Mouse (Mus musculus): ENCODE measurements around the gene Med23.

DNA sequence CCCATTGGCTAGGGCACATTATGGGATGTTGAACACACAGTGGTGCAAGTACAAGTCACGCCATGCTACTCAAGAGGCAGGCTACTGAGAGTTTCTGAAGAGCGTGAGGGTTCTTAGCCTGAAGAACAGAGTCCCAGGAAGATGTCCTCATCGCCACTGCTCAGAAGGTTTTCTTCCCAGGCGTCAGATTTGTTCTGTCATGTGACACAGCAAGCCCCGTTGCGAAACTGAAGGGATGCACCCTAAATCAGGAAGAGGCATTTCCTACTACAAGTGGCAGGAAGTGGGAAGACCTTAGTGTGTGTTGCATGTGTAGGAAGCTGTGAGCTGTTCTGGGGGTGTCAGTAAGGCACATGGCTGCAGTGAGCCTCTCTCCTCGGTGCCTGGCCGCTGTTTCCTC, 41.4 kb downstream of the Med23 start:
- TF ChIP-seq CTCF (IDR thresholded peaks at IDR 0.05; ENCODE audit: low read depth, low read length) = no peak
- TF ChIP-seq POLR2A (IDR thresholded peaks at IDR 0.05; ENCODE audit: borderline replicate concordance, low read depth, low read length) = no peak
